In the genomic region with DNA sequence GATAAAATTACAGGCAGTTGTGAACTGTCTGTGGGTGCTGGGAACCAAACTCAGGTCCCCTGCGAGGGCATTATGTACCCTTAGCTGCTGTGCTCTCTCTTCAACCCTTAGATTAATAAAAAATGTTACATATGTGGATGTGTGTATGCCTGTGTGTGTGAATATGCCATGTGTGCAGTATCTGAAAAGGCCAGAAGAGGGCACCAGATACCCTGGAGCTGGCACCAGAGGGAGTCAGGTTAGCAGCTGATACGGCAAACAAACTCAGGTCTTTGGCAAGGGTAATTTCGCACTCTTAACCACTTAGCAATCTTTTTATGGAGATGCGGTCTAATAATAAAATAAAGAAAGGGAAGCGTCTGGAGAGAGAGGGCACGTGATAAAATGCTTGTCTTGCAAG, we compare ENCODE assay signal across 18 mouse cellular contexts. TPM values are rescaled to one million over a fixed set of nuclear protein-coding genes. Genes with fewer than 3 reads are reported as not detected.
DNase-seq lines count a peak whose midpoint lies in the region; ATAC-seq and TF ChIP-seq lines count a peak whose summit lies in the region.
"Had no signal": no experiment of that assay in that cellular context is flagged by ENCODE, and none has a peak within 500 bp of the region (broad histone marks: within the 10 kb centered on the region; RNA-seq: fewer than 3 reads in every experiment).

No protein-coding gene starts in this region.

- 0 out of 2 replicates have a peak, but pooled peaks have one; percentile 22 for TF ChIP-seq CTCF in heart, postnatal 0 days (IDR thresholded peaks at IDR 0.05; ENCODE audit: low read depth)
- peak; percentile 46 for TF ChIP-seq CTCF in liver, postnatal 0 days (IDR thresholded peaks at IDR 0.05; ENCODE audit: low read depth)
- TF ChIP-seq CTCF in MEL (IDR thresholded peaks at IDR 0.05 in 2 of 3, conservative IDR thresholded peaks at IDR 0.05 in 1 of 3; ENCODE audit: control insufficient read depth in 1 of 3, insufficient read depth in 1 of 3, low read depth in 2 of 3, low read length in 3 of 3, poor library complexity in 1 of 3, severe bottlenecking in 1 of 3), result peak; percentile 39 to 43 (median 42)

- H3K9ac ChIP-seq in heart, postnatal 0 days (replicated peaks; ENCODE audit: low read depth, low read length), result no peak overlapping the region
- no peak overlapping the region for H3K9ac ChIP-seq in liver, postnatal 0 days (replicated peaks)
- no peak overlapping the region for H3K9ac ChIP-seq in liver, embryonic 11.5 days (ENCODE audit: low read depth, low read length)
- no peak overlapping the region for H3K9ac ChIP-seq in MEL (ENCODE audit: control insufficient read depth, low read depth, low read length, poor library complexity, severe bottlenecking)
- H3K9ac ChIP-seq: embryonic facial prominence, embryonic 15.5 days; forebrain, embryonic 12.5 days; hindbrain, embryonic 14.5 days; limb, embryonic 15.5 days; midbrain, embryonic 12.5 days had no signal

- 95% methylated on average over 6 of the region's 6 CpGs for WGBS in heart, postnatal 0 days
- 91% methylated on average over 6 of the region's 6 CpGs for WGBS in liver, postnatal 0 days (ENCODE audit: insufficient replicate concordance)
- 91% methylated on average over 6 of the region's 6 CpGs for WGBS in liver, embryonic 11.5 days

- no peak for ATAC-seq in heart, postnatal 0 days (ENCODE audit: insufficient read depth, low read depth)
- ATAC-seq in liver, postnatal 0 days, result no peak
- ATAC-seq in liver, embryonic 11.5 days (replicated peaks; ENCODE audit: low FRiP score), result no peak

- no peak for TF ChIP-seq EP300 in heart, postnatal 0 days (IDR thresholded peaks at IDR 0.05; ENCODE audit: low read depth)
- TF ChIP-seq EP300 in liver, postnatal 0 days (IDR thresholded peaks at IDR 0.05; ENCODE audit: low read depth), result no peak
- no peak for TF ChIP-seq EP300 in MEL (IDR thresholded peaks at IDR 0.05; ENCODE audit: low read depth in 1 of 2, low read length in 2 of 2)

- no peak overlapping the region for H3K4me2 ChIP-seq in heart, postnatal 0 days (ENCODE audit: low read depth, low read length)
- no peak overlapping the region for H3K4me2 ChIP-seq in liver, postnatal 0 days (ENCODE audit: low read depth, low read length)
- no peak overlapping the region for H3K4me2 ChIP-seq in liver, embryonic 11.5 days
- H3K4me2 ChIP-seq: embryonic facial prominence, embryonic 15.5 days; forebrain, embryonic 12.5 days; hindbrain, embryonic 14.5 days; limb, embryonic 15.5 days; midbrain, embryonic 12.5 days had no signal

- H3K4me3 ChIP-seq in heart, postnatal 0 days (ENCODE audit: low read depth, low read length), result no peak overlapping the region
- no peak overlapping the region for H3K4me3 ChIP-seq in liver, postnatal 0 days (ENCODE audit: low read depth, low read length)
- no peak overlapping the region for H3K4me3 ChIP-seq in liver, embryonic 11.5 days (ENCODE audit: low read depth, low read length)
- no peak overlapping the region for H3K4me3 ChIP-seq in MEL (ENCODE audit: control insufficient read depth in 1 of 2, insufficient read depth in 1 of 2, low read depth in 2 of 2, low read length in 2 of 2)
- H3K4me3 ChIP-seq: embryonic facial prominence, embryonic 15.5 days; forebrain, embryonic 12.5 days; limb, embryonic 15.5 days; midbrain, embryonic 12.5 days had no signal

- peaks cover 51% of the 10 kb centered on the region for H3K36me3 ChIP-seq in heart, postnatal 0 days (replicated peaks; ENCODE audit: control insufficient read depth, insufficient read depth, low read length)
- H3K36me3 ChIP-seq in liver, postnatal 0 days (replicated peaks; ENCODE audit: insufficient read depth, low read length), result peaks cover 6% of the 10 kb centered on the region; the same call in 1 of the 2 replicates
- H3K36me3 ChIP-seq in liver, embryonic 11.5 days (ENCODE audit: control insufficient read depth, insufficient read depth, low read length), result peaks cover 14% of the 10 kb centered on the region
- H3K36me3 ChIP-seq in MEL (ENCODE audit: control insufficient read depth in 1 of 2, insufficient read depth in 2 of 2, low read length in 2 of 2), result no peaks in the 10 kb centered on the region

- H3K9me3 ChIP-seq in heart, postnatal 0 days (replicated peaks; ENCODE audit: control insufficient read depth, low read length), result no peaks in the 10 kb centered on the region
- H3K9me3 ChIP-seq in liver, postnatal 0 days (ENCODE audit: low read length), result 0 out of 2 replicates have a peak, but pooled peaks cover 3% of the 10 kb centered on the region
- H3K9me3 ChIP-seq in liver, embryonic 11.5 days (ENCODE audit: control insufficient read depth, low read length), result no peaks in the 10 kb centered on the region
- no peaks in the 10 kb centered on the region for H3K9me3 ChIP-seq in MEL (replicated peaks; ENCODE audit: insufficient read depth, low read length)
- H3K9me3 ChIP-seq: embryonic facial prominence, embryonic 15.5 days; limb, embryonic 15.5 days; midbrain, embryonic 12.5 days had no signal

- H3K79me2 ChIP-seq in MEL (ENCODE audit: control insufficient read depth, insufficient read depth, low read length, poor library complexity), result no peaks in the 10 kb centered on the region

- TF ChIP-seq RAD21 in MEL (IDR thresholded peaks at IDR 0.05; ENCODE audit: low read depth, low read length), result peak; percentile 7

- no peaks in the 10 kb centered on the region for H3K4me1 ChIP-seq in heart, postnatal 0 days (ENCODE audit: control insufficient read depth, insufficient read depth)
- no peaks in the 10 kb centered on the region; the same call in 1 of the 2 replicates for H3K4me1 ChIP-seq in liver, postnatal 0 days (ENCODE audit: insufficient read depth)
- H3K4me1 ChIP-seq in liver, embryonic 11.5 days (replicated peaks; ENCODE audit: control insufficient read depth, insufficient read depth, low read length), result no peaks in the 10 kb centered on the region
- H3K4me1 ChIP-seq in MEL (ENCODE audit: control insufficient read depth in 1 of 2, insufficient read depth in 2 of 2, low read length in 2 of 2), result no peaks in the 10 kb centered on the region
- H3K4me1 ChIP-seq: forebrain, embryonic 12.5 days; limb, embryonic 15.5 days; midbrain, embryonic 12.5 days had no signal

- no peaks in the 10 kb centered on the region for H3K27me3 ChIP-seq in heart, postnatal 0 days (ENCODE audit: control insufficient read depth, insufficient read depth, low read length)
- H3K27me3 ChIP-seq in liver, postnatal 0 days (ENCODE audit: insufficient read depth, low read length), result no peaks in the 10 kb centered on the region
- no peaks in the 10 kb centered on the region for H3K27me3 ChIP-seq in liver, embryonic 11.5 days (replicated peaks; ENCODE audit: control insufficient read depth, insufficient read depth, low read length)
- no peaks in the 10 kb centered on the region for H3K27me3 ChIP-seq in MEL (ENCODE audit: control insufficient read depth in 1 of 2, insufficient read depth in 2 of 2, low read length in 2 of 2)
- H3K27me3 ChIP-seq: embryonic facial prominence, embryonic 15.5 days; forebrain, embryonic 12.5 days; limb, embryonic 15.5 days; midbrain, embryonic 12.5 days had no signal

- H3K27ac ChIP-seq in heart, postnatal 0 days (ENCODE audit: low read depth), result no peak overlapping the region
- H3K27ac ChIP-seq in liver, postnatal 0 days (ENCODE audit: low read depth), result no peak overlapping the region
- H3K27ac ChIP-seq in liver, embryonic 11.5 days (ENCODE audit: low read depth, low read length), result no peak overlapping the region
- H3K27ac ChIP-seq in MEL (ENCODE audit: control insufficient read depth, low read depth, low read length), result no peak overlapping the region
- H3K27ac ChIP-seq: embryonic facial prominence, embryonic 15.5 days; forebrain, embryonic 12.5 days; hindbrain, embryonic 14.5 days; limb, embryonic 15.5 days; macrophage; midbrain, embryonic 12.5 days had no signal

- DNase-seq in heart, postnatal 0 days (ENCODE audit: low spot score), result no peak
- no peak for DNase-seq in heart, adult 8-10 months (ENCODE audit: low spot score)
- no peak for DNase-seq in liver, postnatal 0 days
- DNase-seq in liver, embryonic 11.5 days (ENCODE audit: low spot score), result no peak
- peak; percentile 36 to 37 for DNase-seq in B cell, adult 2 months
- DNase-seq in MEL (ENCODE audit: low read depth, low spot score), result peak; percentile 23
- no peak for DNase-seq in urinary bladder, postnatal 36 days (ENCODE audit: low spot score in 2 of 2)
- no peak for DNase-seq in retina, embryonic 14.5 days (ENCODE audit: low spot score)
- DNase-seq: cerebellum, adult 9-11 months; heart, adult 11 months; kidney, adult 9 months; thymus, adult 18-20 months had no signal

- TF ChIP-seq POLR2A in MEL (IDR thresholded peaks at IDR 0.05; ENCODE audit: control insufficient read depth in 1 of 2, insufficient read depth in 1 of 2, low read depth in 1 of 2, low read length in 2 of 2, poor library complexity in 1 of 2), result no peak

RNA-seq across cellular contexts. Expression of gene Bhlha15, which starts 12.3 kb away (rescaled TPM):
- 0.31 and 0.54 TPM in 2 replicates for total RNA-seq in heart, postnatal 0 days (2014; rRNA removed; ENCODE audit: low replicate concordance)
- polyA plus RNA-seq in heart, postnatal 0 days (2015; fragmentation: Nextera tagmentation; extraction: Ambion mirVana), result 0.04 and 0.08 TPM in 2 replicates
- total RNA-seq in heart, adult 8-10 months (2022), result under 1 TPM in 1 of 4 experiments, not detected in 3; 0.13 TPM
- polyA plus RNA-seq in liver, postnatal 0 days (2015; fragmentation: Nextera tagmentation; extraction: Ambion mirVana), result 0.16 and 0.19 TPM in 2 replicates
- polyA plus RNA-seq in liver, embryonic 11.5 days (2014; fragmentation: Nextera tagmentation; extraction: Ambion mirVana), result 1.3 and 1.6 TPM in 2 replicates
- 2.6 and 4.3 TPM in 2 replicates for total RNA-seq in MEL (2012; rRNA removed)
- 1 to 10 TPM in 1 of 2 experiments, not detected in 1; 4.1 TPM for polyA plus RNA-seq in MEL (2012; ENCODE audit: insufficient read depth in 1 of 2, insufficient read length in 2 of 2, low read depth in 1 of 2, low replicate concordance in 2 of 2, missing spikeins in 1 of 2)
- polyA plus RNA-seq: macrophage; midbrain, embryonic 12.5 days had no signal

RNA-seq across cellular contexts. Expression of gene Tecpr1, which starts 21.0 kb away (rescaled TPM):
- total RNA-seq in heart, postnatal 0 days (2014; rRNA removed; ENCODE audit: low replicate concordance), result 19.2 and 28.3 TPM in 2 replicates
- 11.7 and 13.5 TPM in 2 replicates for polyA plus RNA-seq in heart, postnatal 0 days (2015; fragmentation: Nextera tagmentation; extraction: Ambion mirVana)
- 10 to 100 TPM; 25.2 to 33.4 (median 28.5) TPM for total RNA-seq in heart, adult 8-10 months (2022)
- 2.1 and 2.5 TPM in 2 replicates for polyA plus RNA-seq in liver, postnatal 0 days (2015; fragmentation: Nextera tagmentation; extraction: Ambion mirVana)
- 7.5 and 8.9 TPM in 2 replicates for polyA plus RNA-seq in liver, embryonic 11.5 days (2014; fragmentation: Nextera tagmentation; extraction: Ambion mirVana)
- total RNA-seq in MEL (2012; rRNA removed), result 6.2 and 7.1 TPM in 2 replicates
- 1 to 10 TPM in 1 of 2 experiments, not detected in 1; 9.0 TPM for polyA plus RNA-seq in MEL (2012; ENCODE audit: insufficient read depth in 1 of 2, insufficient read length in 2 of 2, low read depth in 1 of 2, low replicate concordance in 2 of 2, missing spikeins in 1 of 2)

RNA-seq across cellular contexts. Expression of gene Bri3, which starts 41.8 kb away (rescaled TPM):
- total RNA-seq in heart, postnatal 0 days (2014; rRNA removed; ENCODE audit: low replicate concordance), result 51.3 and 71.0 TPM in 2 replicates
- 278 and 304 TPM in 2 replicates for polyA plus RNA-seq in heart, postnatal 0 days (2015; fragmentation: Nextera tagmentation; extraction: Ambion mirVana)
- 100 to 1,000 TPM; 148 to 170 (median 156) TPM for total RNA-seq in heart, adult 8-10 months (2022)
- polyA plus RNA-seq in liver, postnatal 0 days (2015; fragmentation: Nextera tagmentation; extraction: Ambion mirVana), result 51.1 and 53.0 TPM in 2 replicates
- polyA plus RNA-seq in liver, embryonic 11.5 days (2014; fragmentation: Nextera tagmentation; extraction: Ambion mirVana), result 59.2 and 61.0 TPM in 2 replicates
- 16.5 and 21.6 TPM in 2 replicates for total RNA-seq in MEL (2012; rRNA removed)
- 10 to 100 TPM in 1 of 2 experiments, not detected in 1; 40.5 TPM for polyA plus RNA-seq in MEL (2012; ENCODE audit: insufficient read depth in 1 of 2, insufficient read length in 2 of 2, low read depth in 1 of 2, low replicate concordance in 2 of 2, missing spikeins in 1 of 2)

Comparison
In these comparisons a context has a peak if more than half of its experiments do, and no peak if none do; other contexts are left out.
1. DNase-seq: peak in B cell, adult 2 months (2 of 2) and MEL (single experiment); none in heart, postnatal 0 days (single experiment), heart, adult 8-10 months (single experiment), liver, postnatal 0 days (single experiment), liver, embryonic 11.5 days (single experiment), urinary bladder, postnatal 36 days (0 of 2) and retina, embryonic 14.5 days (single experiment).
2. Peak in every context shown above with its lines, with median percentiles within 50 percentile points of each other: CTCF ChIP-seq.